Mouse (Mus musculus) spleen, postnatal 10 days (tissue): ENCODE measurements at regions not wholly inside any gene's neighbourhood (a gene's known extent, or its start where the extent isn't known, plus 50 kb on each side); places are given as distances from the start of the nearest gene placed in this dataset.

Source experiments
- DNase-seq, 2 experiments: peaks; one replicate each; pipeline ENCODE4 v3.0.0; 2021 to 2022; ENCODE audit warnings: low spot score in 2 of 2

- no peak for DNase-seq
These were observed 88.8 kb downstream of the Bms1 start for GRCm38 (mm10) chr6:118330496-118330895.

GRCm38 (mm10) chr6:118327458-118327857 is 91.8 kb downstream of the Bms1 start:
- DNase-seq: peak in 1 of 2 experiments; percentile 29

GRCm38 (mm10) chr6:118325681-118326080 is 93.6 kb downstream of the Bms1 start:
- DNase-seq: no peak

- no peak for DNase-seq
These were observed 94.7 kb downstream of the Bms1 start for GRCm38 (mm10) chr6:118324559-118324958.

GRCm38 (mm10) chr6:118323052-118323451 is 96.2 kb downstream of the Bms1 start:
- DNase-seq: no peak

GRCm38 (mm10) chr6:118322631-118323030 is 96.6 kb downstream of the Bms1 start:
- no peak for DNase-seq

GRCm38 (mm10) chr6:118322061-118322460 is 97.2 kb downstream of the Bms1 start:
- DNase-seq: no peak

GRCm38 (mm10) chr6:118320021-118320525 is 99.2 kb downstream of the Bms1 start:
- no peak for DNase-seq

- DNase-seq: no peak
These were observed 103.4 kb downstream of the Bms1 start for GRCm38 (mm10) chr6:118315881-118316280.

GRCm38 (mm10) chr6:118314941-118315687 is 104.2 kb downstream of the Bms1 start:
- DNase-seq: no peak

- no peak for DNase-seq
These were observed 108.2 kb downstream of the Bms1 start for GRCm38 (mm10) chr6:118311081-118311480.

- DNase-seq: no peak
These were observed 109.4 kb downstream of the Bms1 start for GRCm38 (mm10) chr6:118309923-118310322.

GRCm38 (mm10) chr6:118308586-118308985 is 110.7 kb downstream of the Bms1 start:
- no peak for DNase-seq

GRCm38 (mm10) chr6:118307481-118307880 is 110.0 kb upstream of the Ret start:
- DNase-seq: no peak

- no peak for DNase-seq
These were observed 107.7 kb upstream of the Ret start for GRCm38 (mm10) chr6:118305209-118305608.

GRCm38 (mm10) chr6:118302783-118303350 is 105.3 kb upstream of the Ret start:
- no peak for DNase-seq

- no peak for DNase-seq
These were observed 104.6 kb upstream of the Ret start for GRCm38 (mm10) chr6:118301880-118302782.

GRCm38 (mm10) chr6:118300781-118301180 is 103.3 kb upstream of the Ret start:
- no peak for DNase-seq

GRCm38 (mm10) chr6:118297576-118297975 is 100.1 kb upstream of the Ret start:
- no peak for DNase-seq

- DNase-seq: no peak
These were observed 96.5 kb upstream of the Ret start for GRCm38 (mm10) chr6:118293986-118294385.

GRCm38 (mm10) chr6:118292928-118293327 is 95.4 kb upstream of the Ret start:
- no peak for DNase-seq

- DNase-seq: no peak
These were observed 94.8 kb upstream of the Ret start for GRCm38 (mm10) chr6:118292272-118292671.
